Mouse (Mus musculus) limb, embryonic 14.5 days (tissue): ENCODE results near the gene Tmigd3. TPM values are rescaled to one million over a fixed set of nuclear protein-coding genes. Genes with fewer than 3 reads are reported as not detected.

Source experiments
- ATAC-seq: fragments of 200-750 bp; cut with Nextera tagmentation; 2 replicates; pipeline ENCODE4 v1.8.0; 2017; ENCODE audit warnings: low read depth, moderate number of reproducible peaks, moderate TSS enrichment; ENCODE audit not compliant: low FRiP score
- DNase-seq: peaks from one replicate; pipeline ENCODE4 v3.0.0-alpha.2; 2015; ENCODE audit warnings: low spot score
- H3K27ac ChIP-seq: fragments of 300-500 bp; sonication (generic); replicated peaks from 2 replicates; pipeline ENCODE4 v1.5.1; 2014; ENCODE audit warnings: low read depth, mild to moderate bottlenecking, low read length, moderate library complexity, mixed read lengths
- H3K27me3 ChIP-seq: fragments of 300-500 bp; sonication (generic); 2 replicates; pipeline ENCODE4 v1.6.1; 2014; ENCODE audit warnings: low read length, mixed read lengths; ENCODE audit not compliant: control insufficient read depth, insufficient read depth
- H3K36me3 ChIP-seq: fragments of 300-500 bp; sonication (generic); 2 replicates; pipeline ENCODE4 v1.6.1; 2014; ENCODE audit warnings: mild to moderate bottlenecking, low read length, moderate library complexity, mixed read lengths; ENCODE audit not compliant: control insufficient read depth, insufficient read depth
- H3K4me1 ChIP-seq: fragments of 300-500 bp; sonication (generic); 2 replicates; pipeline ENCODE4 v1.6.1; 2014; ENCODE audit warnings: antibody characterized with exemption, low read length, mixed read lengths; ENCODE audit not compliant: control insufficient read depth, insufficient read depth
- H3K4me2 ChIP-seq: fragments of 300-500 bp; sonication (generic); replicated peaks from 2 replicates; pipeline ENCODE4 v1.6.1; 2014; ENCODE audit warnings: low read depth, mild to moderate bottlenecking, low read length, moderate library complexity; ENCODE audit not compliant: severe bottlenecking
- H3K4me3 ChIP-seq: fragments of 300-500 bp; sonication (generic); replicated peaks from 2 replicates; pipeline ENCODE4 v1.5.1; 2014; ENCODE audit warnings: low read length
- H3K9ac ChIP-seq: fragments of 300-500 bp; sonication (generic); 2 replicates; pipeline ENCODE4 v1.6.1; 2014; ENCODE audit warnings: mild to moderate bottlenecking, low read depth, low read length, moderate library complexity; ENCODE audit not compliant: severe bottlenecking
- H3K9me3 ChIP-seq: fragments of 300-500 bp; sonication (generic); 2 replicates; pipeline ENCODE4 v1.6.1; 2016; ENCODE audit warnings: low read length; ENCODE audit not compliant: control insufficient read depth
- POLR2A ChIP-seq: fragments of 200-500 bp; IDR thresholded peaks from 2 replicates; pipeline ENCODE4 v1.8.0; 2012; ENCODE audit warnings: inconsistent platforms, mild to moderate bottlenecking, moderate library complexity, borderline replicate concordance; ENCODE audit not compliant: insufficient read depth, insufficient read length; ENCODE audit errors: extremely low read depth
- WGBS: fragments of 180-500 bp; shearing (Covaris S2); extraction: QIAGEN DNeasy Blood & Tissue Kit; methylation state at CpG from one replicate; pipeline ENCODE4 v1.1.7; 2014; 5-methylcytosine and 5-hydroxymethylcytosine counted together
- polyA plus RNA-seq, 2 experiments: library from polyadenylated mRNA; depleted of rRNA in 1 of 2; stranded (reverse) in 1 of 2; unstranded in 1 of 2; fragments of >200 nt; fragmentation: Nextera tagmentation in 1 of 2; extraction: Ambion mirVana in 1 of 2; gene quantifications; 2 replicates each; pipeline versions ENCODE4 v1.2.1 to v1.2.3; 2012 to 2014

Gene Tmigd3
- polyA plus RNA-seq, 2 experiments: 0.21 to 0.23 TPM

DNA sequence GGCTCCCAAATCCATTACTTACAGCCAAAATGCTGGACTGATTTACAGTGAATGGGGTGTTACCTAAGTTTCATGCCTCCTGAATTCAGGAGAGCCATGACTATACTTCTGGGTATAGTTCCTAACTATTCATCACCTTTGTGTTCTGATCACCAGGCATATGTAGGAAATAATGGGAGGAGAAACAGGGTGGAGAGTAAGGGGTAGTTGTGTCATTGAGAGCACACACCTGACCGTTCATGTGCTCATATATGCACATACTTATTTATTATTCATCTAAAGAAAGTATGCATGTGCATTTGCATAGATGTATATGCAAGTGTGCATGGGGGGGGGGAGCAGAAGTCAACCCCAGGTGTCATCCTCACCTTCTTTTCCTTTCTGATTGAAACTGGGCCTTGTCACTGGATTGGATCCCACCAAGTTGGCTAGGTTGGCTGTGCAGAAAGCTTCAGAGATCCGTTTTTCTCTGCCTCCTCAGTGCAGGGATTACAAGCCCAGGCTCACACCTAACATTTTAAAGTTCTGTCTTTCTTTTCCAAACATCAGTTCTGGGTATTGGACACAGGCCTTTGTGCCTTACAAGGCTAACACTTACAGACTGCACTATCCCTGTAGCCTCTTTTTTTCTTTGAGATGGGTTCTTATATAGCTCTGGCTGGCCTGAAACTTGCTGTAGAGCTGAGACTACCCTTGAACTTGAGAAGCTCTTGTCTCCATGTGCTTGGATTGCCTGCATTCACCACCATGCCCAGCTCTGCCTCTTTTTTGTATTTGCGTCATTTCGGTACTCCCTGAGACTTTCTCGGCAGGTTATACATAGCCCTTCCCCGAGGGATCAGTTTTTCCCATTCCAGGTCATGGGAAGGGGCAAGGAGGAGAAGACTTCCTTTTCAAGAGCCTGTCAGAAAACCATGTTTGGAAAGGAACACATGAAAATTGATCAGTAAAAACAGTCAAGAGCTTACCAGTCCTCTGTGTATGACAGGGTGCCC, 3.0 kb downstream of the Tmigd3 start:
- no peak overlapping the region for H3K4me2 ChIP-seq
- ATAC-seq: no peak
- 87% methylated on average over 6 of the region's 6 CpGs for WGBS

DNA sequence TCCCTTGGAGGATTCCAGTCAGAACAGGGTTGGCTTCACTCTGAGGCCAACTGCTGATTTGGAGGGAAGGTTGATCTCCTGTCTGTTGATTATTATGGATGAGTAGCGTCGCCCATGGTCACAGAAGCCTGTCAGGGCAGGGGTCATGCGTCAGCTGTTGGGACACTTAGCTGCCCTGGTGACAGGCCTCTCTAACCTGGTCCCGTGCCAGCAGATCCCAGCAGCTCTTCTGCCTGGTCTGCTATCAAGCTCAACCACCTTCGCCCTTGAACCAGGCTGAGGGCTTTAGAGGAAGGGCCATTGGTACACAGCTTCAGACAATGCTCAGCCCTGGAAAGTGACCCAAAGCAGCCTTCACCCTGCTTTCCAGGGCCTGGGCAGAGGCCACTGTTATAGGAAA, 5.3 kb downstream of the Tmigd3 start:
- no peak overlapping the region for H3K27ac ChIP-seq
- ATAC-seq (no peak), DNase-seq (no peak)
- H3K27me3 ChIP-seq: no peaks in the 10 kb centered on the region
- no peak overlapping the region for H3K4me3 ChIP-seq
- no peaks in the 10 kb centered on the region for H3K4me1 ChIP-seq
- no peak overlapping the region for H3K9ac ChIP-seq
- H3K9me3 ChIP-seq: no peaks in the 10 kb centered on the region
- H3K36me3 ChIP-seq: no peaks in the 10 kb centered on the region
- TF ChIP-seq POLR2A: no peak
- WGBS: 73% methylated on average over 5 of the region's 5 CpGs
- no peak overlapping the region for H3K4me2 ChIP-seq

More for the DNA sequence above, 3.0 kb downstream of the Tmigd3 start:
- Histone ChIP-seq H3K27me3 (no peaks in the 10 kb centered on the region), H3K4me3 (no peak overlapping the region), H3K9me3 (no peaks in the 10 kb centered on the region), H3K4me1 (no peaks in the 10 kb centered on the region), H3K9ac (no peak overlapping the region), H3K27ac (no peak overlapping the region), H3K36me3 (no peaks in the 10 kb centered on the region)
- TF ChIP-seq POLR2A: no peak
- no peak for DNase-seq

DNA sequence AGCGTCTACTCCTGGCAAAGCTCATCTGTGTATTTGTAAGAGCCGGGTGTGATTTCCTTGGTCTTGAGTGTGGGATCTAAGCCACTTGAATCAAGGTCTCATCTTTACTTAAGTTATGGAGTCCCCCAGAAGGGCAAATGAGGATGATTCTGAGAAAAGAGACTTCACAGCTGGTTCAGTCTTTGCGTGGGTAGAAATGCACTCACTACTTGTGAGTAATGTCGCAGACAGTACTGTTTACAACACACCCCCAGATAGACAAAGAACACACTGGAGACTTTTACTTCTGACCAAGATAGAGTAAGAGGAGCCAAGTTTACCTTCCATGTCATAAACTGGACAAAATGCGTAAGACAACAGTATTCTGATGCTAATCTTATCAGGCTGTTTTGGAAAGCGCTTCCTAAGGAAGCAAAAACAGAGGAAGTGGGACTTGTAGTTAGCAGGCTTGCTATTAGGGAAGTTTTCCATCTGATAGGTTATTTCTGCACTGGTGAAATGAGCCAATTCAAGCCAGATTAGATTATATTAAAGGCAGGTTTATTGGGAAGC, 6.6 kb downstream of the Tmigd3 start:
- Histone ChIP-seq H3K9me3 (no peaks in the 10 kb centered on the region), H3K4me2 (no peak overlapping the region), H3K9ac (no peak overlapping the region), H3K36me3 (no peaks in the 10 kb centered on the region), H3K4me3 (no peak overlapping the region), H3K4me1 (no peaks in the 10 kb centered on the region), H3K27ac (no peak overlapping the region), H3K27me3 (no peaks in the 10 kb centered on the region)
- TF ChIP-seq POLR2A: no peak
- DNase-seq (no peak), ATAC-seq (no peak)
- WGBS: 94% methylated on average over 6 of the region's 6 CpGs

DNA sequence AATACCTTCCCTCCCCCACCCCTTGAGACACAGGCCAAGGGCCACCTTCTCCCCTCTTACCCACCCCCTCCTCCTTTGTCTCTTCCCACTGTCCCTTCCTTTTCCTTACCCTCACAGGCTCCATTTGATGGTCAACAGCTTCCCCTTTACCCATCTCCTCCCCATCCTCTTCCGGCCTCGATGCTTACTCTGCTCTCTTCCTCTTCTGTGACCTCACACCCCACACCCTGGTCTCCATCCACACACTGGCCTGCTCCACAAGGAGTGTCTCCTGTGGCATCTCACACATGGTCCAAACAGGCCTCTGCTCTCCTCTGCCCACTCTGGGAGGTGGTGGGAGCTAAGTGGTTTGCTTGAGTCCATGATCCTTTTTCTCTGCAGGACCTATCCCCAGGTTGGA, 7.2 kb downstream of the Tmigd3 start:
- no peaks in the 10 kb centered on the region for H3K9me3 ChIP-seq
- ATAC-seq (no peak), DNase-seq (no peak)
- no peaks in the 10 kb centered on the region for H3K36me3 ChIP-seq
- 86% methylated on average over 2 of the region's 2 CpGs for WGBS
- no peak overlapping the region for H3K4me2 ChIP-seq
- no peak overlapping the region for H3K9ac ChIP-seq
- TF ChIP-seq POLR2A: no peak
- no peak overlapping the region for H3K4me3 ChIP-seq
- no peaks in the 10 kb centered on the region for H3K27me3 ChIP-seq
- H3K27ac ChIP-seq: no peak overlapping the region
- no peaks in the 10 kb centered on the region for H3K4me1 ChIP-seq

DNA sequence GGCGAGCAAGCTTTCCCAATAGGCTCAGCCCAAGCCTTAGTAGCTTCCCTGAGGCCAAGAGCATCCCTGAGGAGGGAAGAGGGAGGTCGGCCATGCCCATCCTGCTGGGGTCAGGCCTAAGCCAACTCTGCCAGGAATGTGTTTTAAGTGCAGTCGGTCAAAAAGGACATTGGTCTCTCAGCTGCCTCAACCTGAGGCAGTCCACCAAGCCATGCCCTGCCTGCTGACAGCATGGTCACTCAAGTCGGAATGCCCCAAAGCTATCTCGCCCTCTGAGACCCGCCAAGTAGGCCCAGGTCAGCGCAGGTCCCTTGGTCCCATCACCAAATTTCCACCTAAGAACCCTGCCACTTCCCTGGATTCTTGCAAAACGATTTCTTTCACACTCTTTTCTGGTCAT, 8.0 kb downstream of the Tmigd3 start:
- ATAC-seq: no peak
- H3K36me3 ChIP-seq: no peaks in the 10 kb centered on the region
- WGBS: 86% methylated on average over 8 of the region's 8 CpGs
- H3K4me1 ChIP-seq: no peaks in the 10 kb centered on the region
- H3K9ac ChIP-seq: no peak overlapping the region
- no peak overlapping the region for H3K4me2 ChIP-seq
- no peaks in the 10 kb centered on the region for H3K9me3 ChIP-seq
- no peak for DNase-seq
- H3K27me3 ChIP-seq: no peaks in the 10 kb centered on the region
- no peak overlapping the region for H3K27ac ChIP-seq
- TF ChIP-seq POLR2A: no peak
- H3K4me3 ChIP-seq: no peak overlapping the region
